Mouse (Mus musculus) MEL (cell line): ENCODE data around the gene Fam169b.

Experiments used
- CTCF ChIP-seq, 3 experiments: IDR thresholded peaks in 2 of 3; conservative IDR thresholded peaks in 1 of 3; 2 replicates each; pipeline ENCODE4 v1.5.1; 2011 to 2012; ENCODE audit warnings: low read length in 3 of 3, low read depth in 2 of 3, mild to moderate bottlenecking in 2 of 3, improper control_type of control experiment in 1 of 3, inconsistent platforms in 1 of 3, mixed read lengths in 1 of 3, moderate library complexity in 1 of 3; ENCODE audit not compliant: control insufficient read depth in 1 of 3, insufficient read depth in 1 of 3, poor library complexity in 1 of 3, severe bottlenecking in 1 of 3
- EP300 ChIP-seq, 2 experiments: IDR thresholded peaks; 2 replicates each; pipeline ENCODE4 v1.6.1; 2011; ENCODE audit warnings: improper control_type of control experiment in 2 of 2, low read length in 2 of 2, low read depth in 1 of 2, mild to moderate bottlenecking in 1 of 2
- MAX ChIP-seq: IDR thresholded peaks from 2 replicates; pipeline ENCODE4 v1.6.1; 2011; ENCODE audit warnings: low read length, improper control_type of control experiment
- POLR2A ChIP-seq, 2 experiments: IDR thresholded peaks; 2 replicates each; pipeline ENCODE4 v1.6.1; 2011 to 2012; ENCODE audit warnings: low read length in 2 of 2, mild to moderate bottlenecking in 2 of 2, control low read depth in 1 of 2, improper control_type of control experiment in 1 of 2, low read depth in 1 of 2, moderate library complexity in 1 of 2; ENCODE audit not compliant: control insufficient read depth in 1 of 2, insufficient read depth in 1 of 2, poor library complexity in 1 of 2
- UBTF ChIP-seq: IDR thresholded peaks from 2 replicates; pipeline ENCODE4 v1.6.1; 2012; ENCODE audit warnings: low read depth, mild to moderate bottlenecking, inconsistent platforms, low read length, improper control_type of control experiment, moderate library complexity, borderline replicate concordance; ENCODE audit not compliant: insufficient read depth

DNA sequence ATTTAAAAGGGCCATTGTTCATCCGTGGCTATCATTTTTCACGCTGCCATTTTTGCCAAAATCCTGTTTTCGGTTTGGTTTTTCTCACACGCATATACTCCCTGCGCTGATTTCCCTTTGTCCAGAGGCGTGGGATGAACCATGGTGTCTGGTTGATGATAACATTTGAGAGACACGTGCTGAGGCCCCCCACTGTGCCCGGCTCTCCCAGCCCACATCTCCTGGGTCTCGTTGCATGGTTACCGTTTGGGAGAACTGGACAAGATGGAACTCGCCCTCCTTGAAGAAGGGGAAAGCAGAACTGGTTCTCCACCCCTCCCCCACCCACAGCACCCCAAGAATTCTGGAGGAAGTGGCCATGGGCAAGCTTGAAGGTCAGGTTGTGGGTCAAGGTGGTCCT lies 46.6 kb upstream of the Fam169b start:
- TF ChIP-seq CTCF (IDR thresholded peaks at IDR 0.05 in 2 of 3, conservative IDR thresholded peaks at IDR 0.05 in 1 of 3; ENCODE audit: control insufficient read depth in 1 of 3, insufficient read depth in 1 of 3, low read depth in 2 of 3, low read length in 3 of 3, poor library complexity in 1 of 3, severe bottlenecking in 1 of 3) (no peak), POLR2A (IDR thresholded peaks at IDR 0.05; ENCODE audit: control insufficient read depth in 1 of 2, insufficient read depth in 1 of 2, low read depth in 1 of 2, low read length in 2 of 2, poor library complexity in 1 of 2) (no peak), EP300 (IDR thresholded peaks at IDR 0.05; ENCODE audit: low read depth in 1 of 2, low read length in 2 of 2) (no peak), UBTF (no peak), MAX (no peak)
